Mouse (Mus musculus) ES-E14 (cell line): ENCODE results near the gene Stra6l.

Experiments used
- CHD2 ChIP-seq: IDR thresholded peaks from 2 replicates; pipeline ENCODE4 v1.6.1; 2014; ENCODE audit warnings: mild to moderate bottlenecking, low read depth, low read length, inconsistent platforms
- HCFC1 ChIP-seq: IDR thresholded peaks from 2 replicates; pipeline ENCODE4 v1.6.1; 2012; ENCODE audit warnings: low read length, inconsistent platforms, borderline replicate concordance; ENCODE audit not compliant: insufficient read depth
- MAFK ChIP-seq: IDR thresholded peaks from 2 replicates; pipeline ENCODE4 v1.6.1; 2014; ENCODE audit warnings: mild to moderate bottlenecking, low read depth, low read length, inconsistent platforms; ENCODE audit not compliant: insufficient read depth
- ZC3H11A ChIP-seq: IDR thresholded peaks from 2 replicates; pipeline ENCODE4 v1.6.1; 2012; ENCODE audit warnings: low read depth, mild to moderate bottlenecking, inconsistent platforms, low read length, borderline replicate concordance
- ZNF384 ChIP-seq: IDR thresholded peaks from 2 replicates; pipeline ENCODE4 v1.6.1; 2012; ENCODE audit warnings: low read depth, low read length, inconsistent platforms

DNA sequence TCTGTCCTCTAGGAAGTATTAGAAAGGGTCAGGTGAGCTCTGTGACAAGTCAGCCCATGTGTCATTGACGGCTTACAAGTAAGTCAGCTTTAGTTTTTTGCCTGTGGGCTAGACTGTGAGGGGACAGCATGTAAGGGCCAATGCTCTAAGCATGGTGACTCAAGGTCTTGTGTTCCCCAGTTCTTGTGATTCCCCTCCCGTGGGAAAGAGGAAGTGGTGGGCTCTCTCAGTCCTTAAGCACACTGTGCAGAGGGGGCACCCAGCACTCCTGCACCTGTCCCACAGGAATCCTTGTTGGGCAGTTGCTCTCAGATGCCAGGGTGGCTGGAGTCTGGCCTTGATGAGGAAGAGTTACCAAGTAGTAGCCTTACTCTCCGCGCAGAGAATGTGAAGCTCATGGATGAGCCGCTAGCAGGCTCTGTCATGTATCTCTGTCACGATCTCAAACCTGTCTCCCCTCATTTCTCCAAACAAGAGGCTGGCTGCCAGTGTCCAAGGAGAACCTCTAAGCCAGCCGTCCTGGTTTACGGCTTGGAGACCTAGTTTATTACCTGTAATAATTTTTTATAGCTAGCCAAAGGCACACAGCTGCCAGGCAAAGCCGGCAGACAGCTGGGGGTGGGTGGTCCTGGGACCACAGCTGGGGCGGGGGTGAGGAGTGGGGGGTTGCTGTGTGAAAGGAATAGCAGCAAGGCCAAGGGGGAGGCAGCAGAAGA lies at the start of gene Stra6l:
- TF ChIP-seq ZC3H11A (no peak), HCFC1 (no peak), ZNF384 (no peak), MAFK (no peak), CHD2 (no peak)
